Mouse (Mus musculus) left cerebral cortex, adult 18-20 months (tissue): ENCODE data around the gene Kif6. TPM values are rescaled to one million over a fixed set of nuclear protein-coding genes. Genes with fewer than 3 reads are reported as not detected.

ENCODE experiments used
- DNase-seq, 2 experiments: peaks; one replicate each; pipeline ENCODE4 v3.0.0; 2021 to 2022; ENCODE audit warnings: low spot score in 2 of 2, mixed read lengths in 1 of 2
- total RNA-seq, 2 experiments: library from RNA; stranded (reverse); gene quantifications; 2 replicates each; pipeline ENCODE4 v1.2.3; 2021

The Kif6 gene
- total RNA-seq, 2 experiments from 2014 or later, result 2.3 to 4.1 TPM

DNA sequence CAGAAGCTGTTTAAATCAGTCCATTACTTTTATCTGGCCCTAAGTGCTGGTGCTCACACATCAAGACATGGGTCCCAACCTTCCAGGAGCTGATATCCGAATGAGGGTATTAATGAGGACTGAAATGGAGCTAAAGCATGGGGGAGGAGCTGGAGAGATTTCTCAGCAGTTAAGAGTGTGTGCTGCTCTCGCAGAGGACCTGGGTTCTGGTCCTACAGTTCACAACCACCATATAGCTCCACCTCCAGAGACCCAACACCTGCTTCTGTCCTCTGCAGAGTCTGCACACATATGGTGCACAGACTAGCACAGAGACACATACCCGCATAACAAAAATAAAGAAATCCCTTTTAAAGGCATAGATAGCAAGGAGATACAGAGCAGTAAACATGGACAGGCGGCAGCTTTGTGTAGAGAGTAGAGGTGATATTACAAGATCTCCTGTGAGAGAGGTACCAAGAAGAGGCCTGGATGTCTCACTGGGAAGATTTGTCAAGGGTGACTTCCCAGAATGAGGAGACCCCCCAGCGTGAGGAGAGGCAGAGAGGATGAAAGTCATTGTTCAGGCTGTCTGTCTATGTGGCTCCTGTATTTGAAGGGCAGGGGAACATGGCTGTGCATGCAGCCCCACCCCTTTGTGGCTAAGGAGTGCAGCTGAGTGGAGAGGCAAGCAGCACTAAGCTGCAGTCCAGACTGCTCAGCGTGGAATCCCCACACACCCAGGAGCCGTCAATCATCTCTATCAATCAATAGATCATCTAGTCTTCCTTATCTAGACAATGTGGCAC, 173.4 kb downstream of the Kif6 start:
- DNase-seq, result no peak

DNA sequence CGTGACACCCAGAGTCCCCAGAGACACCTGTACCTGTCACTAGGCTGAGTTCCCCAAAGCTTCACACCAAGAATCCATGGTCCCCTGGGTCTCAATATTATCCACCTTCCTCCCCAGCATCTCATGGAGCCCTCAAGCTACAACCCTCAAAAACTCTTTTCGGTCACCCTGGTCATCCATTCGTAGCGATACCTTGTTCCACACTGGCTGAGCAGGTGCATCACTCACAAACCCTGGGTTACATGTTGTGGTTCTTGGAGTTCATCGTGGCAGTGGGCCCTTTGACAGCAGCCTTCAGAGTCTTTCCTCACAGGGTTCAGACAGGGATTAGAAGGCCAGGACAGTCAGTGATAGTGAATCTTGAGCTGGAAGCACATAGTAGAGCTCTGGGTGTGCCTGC, 176.6 kb downstream of the Kif6 start:
- no peak for DNase-seq

DNA sequence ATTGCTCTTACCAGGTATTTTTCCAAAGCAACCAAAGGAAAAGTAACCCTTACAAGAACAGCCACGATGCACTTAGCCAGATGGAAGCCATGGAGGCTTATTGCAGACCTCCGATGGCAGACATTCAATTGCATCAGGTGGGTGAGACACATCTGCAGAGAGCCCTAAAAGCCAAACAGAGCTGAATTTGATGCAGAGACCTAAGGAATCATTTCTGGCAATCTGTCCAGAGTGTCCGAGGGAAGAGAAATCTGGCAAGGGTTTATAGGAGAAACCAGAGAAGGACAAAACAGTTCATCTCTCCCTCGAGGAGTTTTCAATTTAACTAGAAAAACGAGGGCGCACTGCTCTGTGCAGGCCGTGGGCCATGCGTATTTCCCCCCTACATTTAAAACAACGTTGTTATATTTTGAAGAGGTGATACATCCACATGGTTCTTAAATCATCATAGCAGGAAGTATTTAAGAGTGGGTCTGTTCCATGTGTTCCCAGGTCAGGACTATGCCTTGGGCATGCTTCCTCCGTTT, 177.3 kb downstream of the Kif6 start:
- no peak for DNase-seq

DNA sequence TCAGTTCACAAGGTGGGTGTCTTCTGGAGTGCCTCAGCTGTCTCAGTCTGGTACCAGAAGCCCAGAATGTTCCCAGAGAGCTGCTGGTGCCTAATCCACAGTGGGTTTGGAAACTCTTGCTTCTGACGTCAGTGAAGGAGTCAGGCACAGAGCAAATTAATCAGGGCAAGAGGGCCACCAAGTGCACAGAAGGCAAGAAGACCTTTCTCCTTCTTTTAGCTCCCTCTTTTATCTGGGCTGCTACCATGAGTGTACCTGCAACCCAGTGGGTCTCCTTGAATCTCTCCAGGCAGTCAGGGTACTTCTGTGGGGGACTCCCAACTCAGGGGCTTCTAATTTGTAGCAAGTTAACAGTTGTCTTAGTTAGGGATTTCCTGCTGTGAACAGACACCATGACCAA, 178.0 kb downstream of the Kif6 start:
- no peak for DNase-seq

DNA sequence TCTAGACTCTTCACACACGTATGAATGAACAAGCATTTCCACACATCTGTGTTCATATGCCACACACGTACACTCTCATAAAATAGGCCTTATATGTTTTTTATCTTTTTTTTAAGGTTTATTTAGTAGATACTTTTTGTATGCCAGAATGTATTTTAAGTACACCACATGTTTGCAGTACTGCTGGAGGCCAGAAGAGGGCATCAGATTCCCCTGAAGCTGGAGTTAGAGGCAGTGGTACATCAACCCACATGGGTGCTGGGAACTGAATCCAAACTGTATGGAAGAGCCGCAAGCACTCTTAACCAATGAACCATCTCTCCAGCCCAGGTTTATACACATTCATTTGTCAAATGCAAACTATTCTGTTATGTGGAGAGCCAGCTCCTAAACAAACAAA, 179.0 kb downstream of the Kif6 start:
- DNase-seq, result no peak

DNA sequence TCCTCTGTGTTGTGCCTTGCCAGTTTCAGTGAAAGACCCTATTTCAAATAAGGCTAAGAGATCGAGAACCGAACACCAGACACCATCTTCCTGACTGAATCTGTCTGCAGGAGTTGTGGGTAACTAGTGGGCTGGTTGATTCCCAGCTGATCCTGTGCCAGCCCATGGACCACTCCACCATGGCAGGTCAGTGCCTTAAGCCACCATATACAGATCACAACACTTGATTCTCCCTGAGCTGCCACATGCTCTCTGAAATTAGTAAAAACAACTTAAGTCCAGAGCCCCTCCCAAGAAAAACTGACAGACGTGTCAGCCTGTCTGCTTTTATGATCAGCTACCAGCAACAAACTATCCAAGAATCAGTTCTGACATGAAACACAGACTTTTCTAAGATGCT, 180.3 kb downstream of the Kif6 start:
- no peak for DNase-seq

DNA sequence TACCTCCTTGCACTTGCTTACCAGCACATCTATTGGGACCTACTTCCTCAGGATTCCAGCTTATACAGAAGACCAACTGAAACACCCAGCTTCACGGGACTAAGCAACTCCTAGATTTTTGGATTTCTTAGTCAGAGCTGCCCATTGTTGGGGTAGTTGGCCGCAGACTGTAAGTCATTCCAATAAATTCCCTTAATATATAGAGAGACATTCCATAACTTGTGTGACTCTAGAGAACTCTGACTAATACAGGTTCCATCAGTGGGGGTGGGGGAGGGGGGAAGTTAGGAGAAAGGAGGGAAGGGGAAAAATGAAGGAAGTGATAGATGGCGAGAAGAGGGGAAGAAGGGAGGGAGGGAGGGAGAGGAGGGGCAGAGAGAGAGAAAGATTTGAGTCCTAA, 181.2 kb downstream of the Kif6 start:
- no peak for DNase-seq

DNA sequence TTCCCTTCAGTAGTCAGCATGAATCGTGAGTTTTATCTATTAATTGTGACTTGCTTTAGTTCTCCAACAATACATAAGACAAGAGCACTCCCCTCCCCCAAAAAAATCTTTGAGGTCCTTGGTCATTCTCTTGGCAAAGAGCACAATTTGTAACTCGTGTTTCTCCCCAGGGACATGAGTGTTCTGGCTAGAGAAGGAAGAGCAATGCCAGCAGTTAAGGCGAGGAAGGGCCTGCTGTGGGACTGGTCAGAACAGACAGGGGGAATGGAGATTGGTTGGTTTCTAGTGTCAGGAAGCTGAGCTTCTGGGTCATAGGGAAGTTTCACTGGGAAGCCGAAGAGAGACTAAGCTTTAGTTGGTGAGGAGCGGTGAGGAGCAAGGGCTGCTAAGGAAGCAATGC, 184.2 kb downstream of the Kif6 start:
- DNase-seq, result no peak

DNA sequence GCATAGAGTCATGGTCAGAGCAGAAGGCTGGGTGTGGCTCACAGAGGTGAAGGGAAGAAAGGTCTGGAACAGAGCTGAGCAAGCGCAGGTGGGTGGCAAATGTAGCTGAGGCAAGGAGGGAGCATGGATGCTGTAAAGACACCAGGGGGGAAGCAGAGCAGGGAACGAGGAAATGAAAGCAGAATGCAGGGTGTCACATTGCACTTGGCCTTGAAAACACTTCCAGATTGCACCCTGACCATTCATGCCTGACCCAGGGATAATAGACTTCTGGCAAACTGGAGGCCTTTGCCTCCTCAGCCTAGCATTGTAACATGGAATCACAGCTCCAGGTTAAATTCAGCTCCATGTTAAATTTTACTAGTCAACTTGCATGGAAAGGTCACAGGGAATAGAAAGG, 185.2 kb downstream of the Kif6 start:
- no peak for DNase-seq

DNA sequence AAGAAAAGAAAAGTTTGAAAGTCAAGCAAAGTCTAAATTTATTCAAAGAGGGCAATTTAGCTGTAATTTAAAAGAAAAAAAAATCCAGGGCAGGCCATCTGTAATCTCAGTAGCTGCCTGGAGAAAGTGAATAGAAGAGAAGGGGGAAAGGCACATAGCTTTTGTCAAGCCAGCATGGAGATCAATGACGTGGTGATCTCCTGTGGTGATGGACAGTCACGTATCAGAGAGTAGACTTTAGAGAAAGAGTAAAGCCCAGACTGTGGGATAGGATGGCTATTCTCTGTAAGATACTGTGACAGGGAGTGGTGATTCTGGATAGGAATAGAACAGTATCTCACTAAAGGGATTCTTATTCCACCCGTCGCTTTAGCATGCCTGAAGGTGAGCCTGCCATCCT, 192.5 kb downstream of the Kif6 start:
- DNase-seq, result no peak

DNA sequence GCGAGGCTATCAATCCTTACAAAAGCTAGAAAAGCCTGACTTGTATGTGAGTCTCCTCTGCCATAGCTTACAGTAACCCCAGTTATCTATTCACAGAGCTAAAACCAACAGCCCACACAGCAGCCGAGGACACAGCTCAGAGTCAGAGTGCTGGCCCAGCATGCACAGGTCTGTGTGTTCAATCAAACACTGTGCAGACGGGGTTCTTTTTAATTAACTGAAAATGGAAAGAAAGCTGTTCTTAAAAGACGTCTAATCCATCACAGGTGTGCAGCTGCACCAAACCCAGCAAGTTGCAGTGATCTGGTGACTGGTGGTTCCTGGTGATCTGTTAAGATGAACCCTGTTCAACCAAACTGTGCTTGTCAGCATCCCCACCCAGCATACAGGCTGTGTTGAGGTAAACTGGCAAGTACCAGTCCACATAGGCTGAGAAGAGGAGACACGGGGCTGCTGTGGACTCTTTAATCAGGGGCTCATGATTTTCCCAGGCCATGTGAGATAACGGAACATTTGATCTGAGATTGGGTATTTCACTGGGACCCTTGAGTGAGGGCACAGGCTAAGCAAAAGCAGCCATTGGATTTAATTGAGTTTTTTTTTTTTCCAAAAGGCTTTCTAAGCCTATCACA, 193.9 kb downstream of the Kif6 start:
- no peak for DNase-seq

DNA sequence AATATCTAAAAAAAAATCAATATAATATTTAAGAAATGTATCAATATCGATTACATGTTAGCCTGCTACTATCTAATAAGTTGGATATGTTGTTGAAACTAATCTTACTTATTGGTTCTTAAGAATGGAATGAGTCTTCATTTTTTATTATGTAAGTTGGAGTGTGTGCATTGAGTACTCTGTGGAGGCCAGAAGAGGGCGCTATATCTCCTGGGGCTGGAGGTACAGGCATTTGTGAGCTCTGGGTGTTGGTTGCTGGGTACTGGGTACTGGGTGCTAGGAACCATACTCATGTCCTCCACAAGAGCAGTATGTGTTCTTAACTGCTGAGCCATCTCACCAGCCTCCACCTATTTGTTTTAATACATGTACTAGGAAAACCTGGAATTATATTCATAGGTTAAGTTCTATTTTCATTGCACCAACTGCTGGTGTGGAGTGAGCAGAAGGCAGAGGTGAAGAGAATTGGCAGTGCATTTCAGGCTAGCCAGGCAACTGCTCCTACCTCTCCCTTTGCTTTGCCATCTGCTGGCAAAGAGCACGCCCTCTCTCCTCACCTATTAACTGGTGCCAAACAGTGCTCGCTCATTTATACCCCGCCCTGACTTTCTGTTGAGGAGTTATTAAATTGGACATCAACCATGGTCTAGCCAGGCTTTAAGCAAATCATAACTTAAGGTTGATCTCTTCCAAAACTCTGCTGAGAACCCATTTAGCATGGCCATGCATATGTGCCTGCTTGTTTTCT, 199.1 kb downstream of the Kif6 start:
- no peak for DNase-seq

DNA sequence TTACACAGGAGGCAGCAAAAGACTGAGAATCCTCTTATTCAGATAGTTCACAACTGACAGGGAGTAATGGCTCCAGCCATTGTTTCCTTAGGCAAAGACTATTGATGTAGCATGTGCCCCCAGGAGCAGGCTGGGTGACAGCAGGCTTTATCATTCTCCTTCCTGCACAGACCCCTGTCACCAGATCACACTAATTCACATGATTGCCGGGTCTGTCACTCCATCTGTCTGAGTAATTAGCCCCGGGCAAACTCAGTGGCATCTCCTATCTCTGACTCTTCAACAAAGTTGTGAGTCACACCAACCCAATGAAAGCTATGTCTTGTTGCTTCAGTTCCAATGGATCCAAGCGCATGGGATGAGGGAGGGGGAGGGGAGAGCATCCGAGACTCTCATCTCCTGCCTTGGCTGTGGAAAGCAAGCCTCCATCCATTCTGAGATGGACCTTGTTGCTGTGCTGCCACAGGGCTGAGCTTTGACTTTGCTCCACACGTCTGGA, 201.2 kb downstream of the Kif6 start:
- DNase-seq, result no peak

DNA sequence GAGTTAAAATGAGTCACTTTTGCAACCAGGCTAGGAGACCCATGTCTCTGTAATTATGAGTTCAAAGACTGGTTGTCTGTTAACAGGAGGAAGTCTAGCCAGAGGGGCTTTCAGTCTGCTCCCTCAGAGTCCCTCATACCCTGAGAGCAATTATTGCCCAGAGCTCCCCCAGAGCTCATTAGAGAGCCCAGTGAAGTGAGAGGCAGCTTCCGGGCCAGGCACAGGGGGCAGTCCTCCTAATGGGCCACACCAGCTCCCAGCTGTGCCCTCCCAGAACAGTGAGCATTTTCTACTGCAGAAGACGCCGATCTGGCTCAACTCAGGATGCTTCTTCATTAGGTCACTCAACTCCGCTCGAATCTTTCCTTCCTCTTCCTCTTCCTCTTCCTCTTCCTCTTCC, 201.8 kb downstream of the Kif6 start:
- DNase-seq, result no peak

DNA sequence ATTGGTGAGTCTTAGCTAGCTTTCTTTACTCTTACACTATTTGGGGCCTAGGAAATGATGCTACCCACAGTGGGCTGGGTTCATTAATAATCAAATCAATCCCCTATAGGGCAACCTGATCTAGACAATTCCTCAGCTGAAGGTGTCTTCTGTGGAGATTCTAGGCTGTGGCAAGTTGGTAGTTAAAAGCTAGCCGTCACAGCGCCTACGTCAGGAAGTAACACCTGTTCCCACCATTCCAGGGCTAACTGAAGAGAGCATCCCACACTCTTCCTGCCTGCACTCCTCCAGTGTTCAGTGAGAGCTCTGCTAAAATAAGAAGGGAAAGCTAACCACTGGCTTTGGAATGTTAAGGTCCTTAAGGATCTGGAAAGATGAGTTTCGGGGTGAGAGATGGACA, 205.3 kb downstream of the Kif6 start:
- peak; percentile 58 to 69 for DNase-seq

DNA sequence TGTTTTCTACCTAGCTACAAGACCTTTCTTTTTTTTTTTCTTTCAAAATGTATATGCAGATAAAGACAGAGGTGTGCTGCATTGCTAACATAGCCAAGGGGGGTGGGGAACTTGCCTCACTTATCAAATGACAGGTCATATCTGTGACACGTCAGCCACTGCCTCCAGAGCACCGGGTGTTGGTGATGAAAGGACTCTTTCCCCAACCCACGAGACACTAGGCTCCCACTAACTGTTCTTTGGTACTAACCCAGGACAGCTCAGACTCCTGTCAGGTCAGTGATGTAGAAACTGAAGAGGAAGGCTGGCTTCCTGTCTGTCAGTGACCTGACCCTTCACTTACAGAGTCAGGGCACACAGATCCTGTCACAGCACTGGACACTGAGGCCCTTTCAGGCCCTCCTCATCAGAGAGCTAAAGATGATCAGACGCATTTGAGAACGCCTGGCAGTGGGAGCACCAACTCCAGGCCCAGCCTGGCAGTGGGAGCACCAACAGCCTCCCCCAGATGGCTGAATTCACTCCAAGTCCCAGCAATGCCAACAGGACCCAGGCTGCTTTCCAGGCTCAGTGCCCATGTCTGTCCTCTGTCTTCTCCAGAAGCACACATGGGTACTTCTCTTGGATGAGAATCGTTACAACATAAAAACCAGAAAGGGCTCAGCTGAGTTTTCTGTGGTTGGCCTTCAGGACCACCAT, 209.4 kb downstream of the Kif6 start:
- peak; percentile 42 to 51 for DNase-seq

DNA sequence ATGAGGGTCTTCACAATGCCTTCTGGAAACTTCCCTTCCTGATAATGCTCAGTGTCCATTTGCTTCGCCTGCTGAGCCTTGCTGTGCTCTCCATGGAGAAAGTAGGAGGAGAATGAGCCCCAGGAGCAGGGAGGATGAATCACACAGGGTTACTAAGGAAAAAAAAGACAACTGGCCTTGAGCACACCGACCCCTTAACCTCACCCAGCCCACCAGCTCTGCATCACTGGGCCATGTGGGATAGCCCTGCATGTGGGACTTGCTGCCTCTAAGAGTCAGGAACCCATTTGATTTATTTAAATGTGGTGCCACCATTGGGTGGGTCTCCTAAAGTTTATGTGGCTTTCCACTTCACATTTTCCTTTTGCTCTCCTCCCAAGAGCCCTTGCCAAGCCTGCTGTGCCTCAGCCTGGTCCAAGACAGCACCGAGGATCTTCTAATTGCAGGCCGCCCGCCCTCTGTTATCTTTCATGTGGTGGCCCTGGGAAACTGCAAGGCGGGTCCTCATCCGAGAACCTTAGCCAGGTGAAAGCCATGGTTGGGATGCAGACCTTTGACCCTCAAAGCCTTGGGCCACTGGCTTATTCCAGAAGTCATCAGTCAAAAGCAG, 210.0 kb downstream of the Kif6 start:
- DNase-seq, result no peak

DNA sequence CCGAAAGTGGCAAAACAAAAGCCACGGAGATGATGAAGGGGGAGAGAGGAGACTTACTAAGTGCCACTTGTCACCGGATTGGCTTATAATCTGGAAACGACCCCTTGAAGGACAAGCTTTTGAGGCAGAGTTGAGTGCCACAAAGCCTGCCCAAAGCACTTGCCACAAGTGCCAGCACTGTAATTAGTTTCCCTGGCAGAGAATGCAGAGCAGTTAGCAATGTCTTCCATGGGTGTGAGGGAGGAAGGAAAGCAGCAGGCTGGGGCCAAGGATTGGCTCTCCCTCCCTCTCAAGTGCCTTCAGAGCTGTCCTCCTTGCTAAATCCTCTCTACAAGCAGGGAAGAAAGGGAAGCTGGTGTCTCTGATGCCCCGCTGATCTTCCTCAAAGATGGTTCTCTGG, 210.9 kb downstream of the Kif6 start:
- no peak for DNase-seq

DNA sequence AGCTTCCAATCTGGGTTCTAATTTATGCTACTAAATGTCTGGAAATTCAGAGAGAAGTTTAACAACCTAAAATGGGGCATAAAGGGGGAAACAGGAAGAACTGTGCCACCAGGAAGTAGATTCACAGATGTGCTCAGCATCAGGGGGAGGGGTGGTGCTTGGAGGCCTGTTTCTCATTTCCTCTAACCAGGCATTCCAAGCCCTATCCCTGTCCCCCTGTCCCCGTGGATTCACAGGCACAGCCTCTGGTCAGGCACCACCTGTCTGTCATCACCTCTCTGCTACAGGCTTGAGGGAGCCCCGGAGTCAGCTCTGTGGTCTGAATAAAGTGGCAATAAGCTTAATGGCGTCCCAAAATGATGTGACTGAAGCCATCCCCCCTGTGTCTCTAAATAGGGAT, 216.8 kb downstream of the Kif6 start:
- no peak for DNase-seq

DNA sequence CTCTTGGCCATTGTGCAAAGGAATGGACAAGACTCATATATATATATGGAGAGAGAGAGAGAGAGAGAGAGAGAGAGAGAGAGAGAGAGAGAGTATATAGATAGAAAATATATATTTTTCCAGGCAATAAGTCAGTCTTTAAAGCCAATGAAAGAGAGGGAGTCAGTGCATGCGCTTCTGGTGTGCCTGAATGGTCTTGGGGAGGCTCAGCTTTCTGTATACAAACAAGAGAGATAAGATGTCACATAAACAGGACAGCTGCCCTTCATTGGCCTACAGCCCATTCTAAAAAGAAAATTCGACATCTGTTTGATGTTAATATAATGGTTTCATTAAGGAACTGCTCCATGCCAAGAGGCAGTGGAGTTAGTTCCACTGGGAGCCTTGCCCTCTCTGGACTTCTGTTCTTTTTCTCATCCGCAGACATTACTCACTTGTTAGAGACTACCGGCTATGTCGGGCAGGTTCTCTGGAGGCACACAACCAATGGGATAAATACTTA, 219.2 kb downstream of the Kif6 start:
- DNase-seq, result no peak

DNA sequence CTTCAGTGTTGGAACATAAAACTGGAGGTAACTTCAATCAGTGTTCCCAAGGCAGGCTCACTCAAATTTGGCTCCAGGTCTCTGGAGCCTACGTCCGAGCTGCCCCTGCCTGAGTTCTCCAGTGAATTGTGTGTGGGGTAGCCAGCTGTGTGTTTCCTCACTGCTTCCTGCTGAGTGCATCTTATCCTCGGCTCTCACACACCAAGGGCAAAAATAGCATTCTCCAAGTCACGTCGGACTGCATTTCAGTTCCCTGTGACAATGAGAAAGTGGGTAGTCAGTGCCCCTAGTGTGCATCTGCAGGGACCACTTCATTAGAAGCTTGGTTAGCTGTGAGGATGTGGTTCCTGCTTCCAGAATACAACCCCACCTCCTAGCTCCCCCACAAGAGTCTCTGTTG, 222.5 kb downstream of the Kif6 start:
- no peak for DNase-seq
